Mouse (Mus musculus): ENCODE measurements at regions not wholly inside any gene's neighbourhood (a gene's known extent, or its start where the extent isn't known, plus 50 kb on each side); places are given as distances from the start of the nearest gene placed in this dataset.

- TF ChIP-seq CTCF (IDR thresholded peaks at IDR 0.05; ENCODE audit: low read depth, low read length) (no peak), GATA1 (IDR thresholded peaks at IDR 0.05; ENCODE audit: borderline replicate concordance, low read length) (no peak), TAL1 (conservative IDR thresholded peaks at IDR 0.05; ENCODE audit: low read depth, low read length) (no peak), POLR2AphosphoS5 (IDR thresholded peaks at IDR 0.05; ENCODE audit: insufficient replicate concordance, low read depth, low read length) (no peak)
These were observed 125.0 kb downstream of the Irx5 start for GRCm38 (mm10) chr8:92482393-92482792.
